Mouse (Mus musculus) liver, postnatal 0 days (tissue): ENCODE results near the gene Hes3. TPM values are rescaled to one million over a fixed set of nuclear protein-coding genes. Genes with fewer than 3 reads are reported as not detected.

Experiments
- ATAC-seq: fragments of 200-750 bp; cut with Nextera tagmentation; 2 replicates; pipeline ENCODE4 v1.8.0; 2017; ENCODE audit warnings: mild to moderate bottlenecking, moderate library complexity
- DNase-seq: peaks from one replicate; pipeline ENCODE4 v3.0.0-alpha.2; 2016
- H3K27ac ChIP-seq: fragments of 300-500 bp; sonication (generic); 2 replicates; pipeline ENCODE4 v1.5.1; 2014; ENCODE audit warnings: antibody characterized with exemption, moderate library complexity, mild to moderate bottlenecking, low read depth
- H3K27me3 ChIP-seq: fragments of 300-500 bp; sonication (generic); 2 replicates; pipeline ENCODE4 v1.6.1; 2014; ENCODE audit warnings: low read length, control low read depth, mixed read lengths; ENCODE audit not compliant: insufficient read depth
- H3K36me3 ChIP-seq: fragments of 300-500 bp; sonication (generic); replicated peaks from 2 replicates; pipeline ENCODE4 v1.6.1; 2014; ENCODE audit warnings: mild to moderate bottlenecking, control low read depth, low read length, moderate library complexity, mixed read lengths; ENCODE audit not compliant: insufficient read depth
- H3K4me1 ChIP-seq: fragments of 300-500 bp; sonication (generic); 2 replicates; pipeline ENCODE4 v1.6.1; 2014; ENCODE audit warnings: antibody characterized with exemption, mild to moderate bottlenecking, control low read depth; ENCODE audit not compliant: insufficient read depth
- H3K4me2 ChIP-seq: fragments of 300-500 bp; sonication (generic); 2 replicates; pipeline ENCODE4 v1.6.1; 2014; ENCODE audit warnings: low read depth, mild to moderate bottlenecking, low read length, moderate library complexity, mixed read lengths
- H3K4me3 ChIP-seq: fragments of 300-500 bp; sonication (generic); 2 replicates; pipeline ENCODE4 v1.5.1; 2014; ENCODE audit warnings: low read depth, low read length
- H3K9ac ChIP-seq: fragments of 300-500 bp; sonication (generic); replicated peaks from 2 replicates; pipeline ENCODE4 v1.6.1; 2014; ENCODE audit warnings: mild to moderate bottlenecking, moderate library complexity
- H3K9me3 ChIP-seq: fragments of 300-500 bp; sonication (generic); 2 replicates; pipeline ENCODE4 v1.6.1; 2016; ENCODE audit warnings: mild to moderate bottlenecking, control low read depth, low read length, mixed read lengths
- CTCF ChIP-seq: sonication (generic); IDR thresholded peaks from 2 replicates; pipeline ENCODE4 v1.5.1; 2016; ENCODE audit warnings: antibody characterized with exemption, low read depth
- EP300 ChIP-seq: IDR thresholded peaks from 2 replicates; pipeline ENCODE4 v1.6.1; 2016; ENCODE audit warnings: antibody characterized with exemption, low read depth, mild to moderate bottlenecking
- WGBS: fragments of 180-500 bp; shearing (Covaris S2); extraction: QIAGEN DNeasy Blood & Tissue Kit; methylation state at CpG from one replicate; pipeline ENCODE4 v1.1.7; 2014; ENCODE audit not compliant: insufficient replicate concordance; 5-methylcytosine and 5-hydroxymethylcytosine counted together
- polyA plus RNA-seq: library from polyadenylated mRNA; unstranded; fragments of >200 nt; fragmentation: Nextera tagmentation; extraction: Ambion mirVana; gene quantifications from 2 replicates; pipeline ENCODE4 v1.2.1, GENCODE M21; 2015

The Hes3 gene
- polyA plus RNA-seq, 1 experiment from 2014 or later = not detected

GRCm38 (mm10) chr4:152307542-152307941 lies 16.1 kb upstream of the Hes3 start:
- no peak for TF ChIP-seq EP300
- no peak for TF ChIP-seq CTCF
- no peaks in the 10 kb centered on the region for H3K4me1 ChIP-seq
- no peak for DNase-seq
- no peak overlapping the region for H3K4me2 ChIP-seq
- peaks cover 16% of the 10 kb centered on the region for H3K27me3 ChIP-seq
- no peak for ATAC-seq
- H3K36me3 ChIP-seq = peaks cover 5% of the 10 kb centered on the region; the same call in 1 of the 2 replicates
- H3K9me3 ChIP-seq = no peaks in the 10 kb centered on the region
- no peak overlapping the region for H3K4me3 ChIP-seq
- no peak overlapping the region for H3K9ac ChIP-seq
- no peak overlapping the region for H3K27ac ChIP-seq
- WGBS = 83% methylated on average over 9 of the region's 9 CpGs

- TF ChIP-seq CTCF (no peak), EP300 (no peak)
- peaks cover under 1% of the 10 kb centered on the region; the same call in 1 of the 2 replicates for H3K27me3 ChIP-seq
- DNase-seq (no peak), ATAC-seq (no peak)
- H3K4me3 ChIP-seq = no peak overlapping the region
- no peaks in the 10 kb centered on the region for H3K4me1 ChIP-seq
- H3K36me3 ChIP-seq = peaks cover 12% of the 10 kb centered on the region
- H3K9ac ChIP-seq = no peak overlapping the region
- H3K27ac ChIP-seq = no peak overlapping the region
- H3K9me3 ChIP-seq = no peaks in the 10 kb centered on the region
- WGBS = 72% methylated on average over 6 of the region's 6 CpGs
- H3K4me2 ChIP-seq = no peak overlapping the region
Measured at GRCm38 (mm10) chr4:152305991-152306390, 14.5 kb upstream of the Hes3 start.

- 86% methylated on average over 6 of the region's 6 CpGs for WGBS
- peaks cover 25% of the 10 kb centered on the region for H3K36me3 ChIP-seq
Measured at GRCm38 (mm10) chr4:152304685-152305084, 13.2 kb upstream of the Hes3 start.

GRCm38 (mm10) chr4:152303172-152303571 lies 11.7 kb upstream of the Hes3 start:
- no peaks in the 10 kb centered on the region for H3K27me3 ChIP-seq
- H3K36me3 ChIP-seq = peaks cover 26% of the 10 kb centered on the region
- TF ChIP-seq EP300 = no peak
- TF ChIP-seq CTCF = no peak
- peaks cover 7% of the 10 kb centered on the region for H3K4me1 ChIP-seq
- H3K4me3 ChIP-seq = no peak overlapping the region
- no peak overlapping the region for H3K4me2 ChIP-seq
- no peak overlapping the region for H3K27ac ChIP-seq
- H3K9me3 ChIP-seq = no peaks in the 10 kb centered on the region
- no peak overlapping the region for H3K9ac ChIP-seq
- DNase-seq (no peak), ATAC-seq (no peak)
- 83% methylated on average over 10 of the region's 10 CpGs for WGBS

More at GRCm38 (mm10) chr4:152304685-152305084, 13.2 kb upstream of the Hes3 start:
- no peak for DNase-seq
- Histone ChIP-seq H3K4me1 (no peaks in the 10 kb centered on the region), H3K27ac (no peak overlapping the region), H3K4me3 (no peak overlapping the region), H3K9ac (no peak overlapping the region), H3K4me2 (no peak overlapping the region), H3K27me3 (no peaks in the 10 kb centered on the region), H3K9me3 (no peaks in the 10 kb centered on the region)
- no peak for ATAC-seq
- TF ChIP-seq EP300 = no peak
- no peak for TF ChIP-seq CTCF

GRCm38 (mm10) chr4:152302012-152302411 lies 10.6 kb upstream of the Hes3 start:
- no peak overlapping the region for H3K4me3 ChIP-seq
- ATAC-seq (no peak), DNase-seq (no peak)
- no peaks in the 10 kb centered on the region for H3K27me3 ChIP-seq
- TF ChIP-seq EP300 (no peak), CTCF (no peak)
- no peak overlapping the region for H3K4me2 ChIP-seq
- no peaks in the 10 kb centered on the region for H3K9me3 ChIP-seq
- WGBS = 78% methylated on average over 11 of the region's 11 CpGs
- H3K36me3 ChIP-seq = peaks cover 26% of the 10 kb centered on the region
- no peak overlapping the region for H3K27ac ChIP-seq
- no peak overlapping the region for H3K9ac ChIP-seq
- H3K4me1 ChIP-seq = peaks cover 12% of the 10 kb centered on the region

- WGBS = 89% methylated on average over 8 of the region's 8 CpGs
- no peaks in the 10 kb centered on the region for H3K9me3 ChIP-seq
- H3K4me3 ChIP-seq = no peak overlapping the region
- peaks cover 26% of the 10 kb centered on the region for H3K36me3 ChIP-seq
- ATAC-seq (no peak), DNase-seq (no peak)
- no peak overlapping the region for H3K27ac ChIP-seq
- H3K9ac ChIP-seq = no peak overlapping the region
- no peaks in the 10 kb centered on the region for H3K27me3 ChIP-seq
- H3K4me1 ChIP-seq = peaks cover 22% of the 10 kb centered on the region
- TF ChIP-seq EP300 (no peak), CTCF (no peak)
- no peak overlapping the region for H3K4me2 ChIP-seq
Measured at GRCm38 (mm10) chr4:152300375-152300774, 8.9 kb upstream of the Hes3 start.

GRCm38 (mm10) chr4:152298836-152299235 lies 7.4 kb upstream of the Hes3 start:
- H3K9ac ChIP-seq = no peak overlapping the region
- no peak for TF ChIP-seq EP300
- TF ChIP-seq CTCF = no peak
- DNase-seq (no peak), ATAC-seq (no peak)
- peak overlapping the region; percentile 97; the same call in 1 of the 2 replicates for H3K4me2 ChIP-seq
- no peaks in the 10 kb centered on the region for H3K9me3 ChIP-seq
- H3K27ac ChIP-seq = no peak overlapping the region
- H3K36me3 ChIP-seq = peaks cover 26% of the 10 kb centered on the region
- H3K27me3 ChIP-seq = no peaks in the 10 kb centered on the region
- H3K4me3 ChIP-seq = no peak overlapping the region
- 86% methylated on average over 14 of the region's 14 CpGs for WGBS
- H3K4me1 ChIP-seq = peaks cover 22% of the 10 kb centered on the region
